Mouse (Mus musculus) CD8-positive naive resting alpha-beta T cell, adult 2 months (primary cell): Measurements from ENCODE around the gene Epb41l1.
"Not testable (repeated sequence)": the region's sequence is repeated elsewhere in the genome, so short reads cannot be mapped to it uniquely, and the experiment has no call there.

ENCODE experiments used
- DNase-seq, 2 experiments: peaks; one replicate each; pipeline ENCODE4 v3.0.0; 2022; ENCODE audit warnings: low read depth in 2 of 2, low spot score in 2 of 2

The Epb41l1 gene

DNA sequence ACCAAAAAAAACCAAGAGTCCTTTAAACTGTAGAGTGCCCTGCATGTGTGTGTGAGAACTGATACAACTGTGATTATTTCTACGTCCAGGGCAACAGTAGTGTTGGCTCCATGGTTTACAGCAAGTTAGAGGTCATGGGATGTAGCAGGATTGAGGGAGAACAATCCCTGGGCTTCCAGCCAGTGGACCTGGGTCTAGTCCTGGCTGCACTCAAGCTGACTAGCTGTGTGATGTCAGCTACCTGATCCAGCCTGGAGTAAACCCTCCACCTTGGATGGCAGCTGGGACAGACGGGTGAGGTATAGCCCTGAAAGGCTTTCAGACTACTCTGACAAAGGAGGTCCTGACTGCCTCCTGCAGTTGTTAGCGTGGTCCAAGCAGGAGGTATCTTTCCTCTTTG lies 62.1 kb downstream of the Epb41l1 start:
- DNase-seq = no peak

DNA sequence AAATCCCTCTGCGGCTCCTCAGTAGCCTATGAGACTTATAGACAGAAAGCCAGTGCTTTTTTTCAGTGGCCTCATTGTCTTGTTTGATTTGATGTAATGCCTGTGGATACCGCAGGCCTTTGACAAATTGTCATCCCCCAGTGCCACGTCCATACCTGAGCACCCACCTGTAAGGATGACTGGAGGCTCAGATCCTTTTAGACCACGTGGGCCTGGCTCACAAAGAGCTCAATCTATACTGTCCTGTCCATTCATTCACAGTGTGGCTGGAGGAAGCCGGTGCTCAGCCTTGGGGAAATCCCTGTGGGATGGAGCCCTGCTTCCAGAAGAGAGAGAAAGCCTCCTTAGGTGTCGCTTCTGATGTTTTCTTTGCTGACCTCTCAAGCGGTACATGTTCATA lies 62.5 kb downstream of the Epb41l1 start:
- DNase-seq = no peak

DNA sequence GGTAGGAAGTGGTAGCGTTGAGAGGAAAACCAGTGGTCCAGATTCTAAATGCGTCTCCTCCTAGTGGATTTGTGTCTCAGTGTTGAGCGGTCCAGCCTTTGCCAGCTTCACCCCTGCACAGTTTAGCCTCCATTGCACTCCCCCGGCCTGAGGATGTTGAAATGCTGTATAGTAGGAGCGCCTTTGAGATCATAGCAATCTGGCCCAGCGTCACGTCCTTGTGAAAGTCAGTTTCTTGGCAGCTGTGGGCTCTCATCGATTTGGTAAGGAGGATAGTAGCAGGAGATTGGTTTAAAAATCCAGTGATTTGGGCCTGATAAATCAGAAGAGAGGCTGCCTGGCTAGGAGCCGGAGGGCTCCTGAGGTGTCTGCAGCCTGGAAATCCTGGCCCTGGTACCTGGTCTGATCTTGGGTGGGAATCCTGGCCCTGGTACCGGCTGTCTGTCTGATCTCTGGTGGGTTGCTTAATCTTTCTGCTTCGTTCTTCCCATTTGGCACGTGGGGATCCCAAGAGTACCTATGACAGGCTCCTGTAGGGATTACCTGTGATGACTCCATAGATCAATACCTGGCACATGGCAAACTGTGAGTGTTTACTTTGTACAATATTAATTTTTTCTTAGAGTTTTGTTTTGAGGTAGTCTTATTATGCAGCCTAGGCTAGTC lies 65.5 kb downstream of the Epb41l1 start:
- no peak for DNase-seq

GRCm38 (mm10) chr2:156487589-156488160 lies 67.0 kb downstream of the Epb41l1 start:
- no peak for DNase-seq

DNA sequence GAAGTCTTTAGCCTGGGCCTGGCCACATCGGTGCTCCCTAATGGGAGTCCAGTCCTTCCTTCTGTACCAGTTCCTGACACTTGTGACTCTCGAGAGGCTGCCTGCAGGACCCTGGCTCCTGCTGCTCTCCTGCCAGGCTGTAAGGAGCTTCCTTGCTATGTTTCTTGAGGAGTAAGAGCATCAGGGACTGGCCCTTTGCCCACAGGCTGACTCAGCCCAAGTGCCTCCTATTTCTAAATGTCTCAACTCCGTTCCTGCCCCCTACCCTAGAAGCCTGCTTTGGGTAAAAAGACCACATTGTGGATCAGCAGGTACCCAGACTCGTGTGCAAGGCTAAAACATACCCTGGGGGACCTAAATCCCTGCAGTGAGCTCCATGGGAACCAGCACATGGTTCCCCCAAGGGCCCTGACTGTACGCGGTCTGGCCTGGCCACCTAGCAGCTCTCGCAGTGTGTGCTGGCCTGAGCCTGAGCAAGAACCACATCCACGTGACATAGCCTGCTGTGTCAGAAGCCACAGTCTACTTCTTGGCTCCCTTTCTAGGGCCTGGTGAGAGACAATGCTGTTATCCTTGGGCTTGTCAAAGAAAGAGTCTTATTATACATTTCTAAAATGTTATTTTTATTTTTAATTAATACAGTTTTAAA lies 67.6 kb downstream of the Epb41l1 start:
- no peak for DNase-seq

- no peak for DNase-seq
Measured at GRCm38 (mm10) chr2:156490176-156490575, 69.5 kb downstream of the Epb41l1 start.

- DNase-seq = no peak
Measured at GRCm38 (mm10) chr2:156491796-156492195, 71.1 kb downstream of the Epb41l1 start.

GRCm38 (mm10) chr2:156493766-156494165 lies 73.1 kb downstream of the Epb41l1 start:
- no peak for DNase-seq

DNA sequence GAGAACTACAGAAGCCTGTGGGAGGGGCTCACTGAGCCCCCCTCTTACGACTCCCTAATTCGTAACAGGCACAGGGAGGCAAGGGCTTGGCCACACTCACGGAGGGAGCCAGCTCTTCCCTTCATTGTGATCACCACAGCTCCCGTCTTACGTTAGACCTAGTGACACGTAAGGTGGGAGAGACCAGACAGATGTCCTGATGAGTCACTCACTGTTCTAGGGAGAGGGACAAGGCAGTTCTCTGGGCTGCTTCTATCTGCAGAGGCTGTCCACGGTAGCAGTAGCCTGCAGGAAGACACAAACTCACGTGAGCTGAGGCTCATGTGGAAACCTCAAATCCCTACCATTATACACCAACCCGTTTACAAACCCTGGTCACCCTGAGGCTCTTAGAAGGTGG lies 73.8 kb downstream of the Epb41l1 start:
- no peak for DNase-seq

- no peak for DNase-seq
Measured at GRCm38 (mm10) chr2:156494875-156495274, 74.2 kb downstream of the Epb41l1 start.

GRCm38 (mm10) chr2:156496816-156497566 lies 76.3 kb downstream of the Epb41l1 start:
- no peak for DNase-seq

DNA sequence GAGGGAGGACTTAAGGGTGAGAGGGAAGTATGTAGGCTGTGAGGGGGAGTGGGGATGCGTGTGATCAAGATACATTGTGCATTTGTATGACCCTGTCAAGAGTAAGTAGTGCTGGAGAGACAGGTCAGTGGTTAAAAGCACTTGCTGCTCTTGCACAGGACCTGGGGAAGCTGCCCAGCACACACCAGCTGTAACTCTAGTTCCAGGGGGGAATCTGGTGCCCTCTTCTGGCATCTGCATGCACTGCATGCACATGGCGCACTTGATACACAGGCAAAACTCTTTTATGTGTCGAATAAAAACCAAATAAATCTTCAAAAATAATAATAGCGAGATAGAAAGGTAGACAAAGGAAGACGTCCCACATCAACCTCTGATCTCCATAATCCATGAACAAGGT lies 77.2 kb downstream of the Epb41l1 start:
- no peak for DNase-seq

DNA sequence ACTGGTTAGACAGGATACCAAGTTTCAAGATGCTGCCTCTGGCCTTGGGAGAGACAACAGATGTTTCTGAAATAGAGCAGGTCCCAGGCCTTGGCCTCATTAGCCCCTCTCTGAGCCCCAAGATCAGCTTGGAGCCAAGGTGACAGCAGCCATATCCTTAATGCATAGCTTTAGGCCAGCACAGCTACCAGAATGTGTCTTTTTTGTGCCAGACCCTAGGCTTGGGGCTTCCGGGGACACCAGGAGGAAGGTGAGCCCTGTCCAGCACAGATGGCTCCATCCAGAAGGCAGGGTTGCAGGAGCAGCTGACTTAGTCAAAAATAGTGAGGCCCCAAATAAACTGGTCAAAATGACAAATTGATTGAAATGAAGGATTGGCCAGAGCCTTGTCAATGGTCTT lies 80.3 kb downstream of the Epb41l1 start:
- no peak for DNase-seq

- no peak for DNase-seq
Measured at GRCm38 (mm10) chr2:156505533-156505932, 84.8 kb downstream of the Epb41l1 start.

DNA sequence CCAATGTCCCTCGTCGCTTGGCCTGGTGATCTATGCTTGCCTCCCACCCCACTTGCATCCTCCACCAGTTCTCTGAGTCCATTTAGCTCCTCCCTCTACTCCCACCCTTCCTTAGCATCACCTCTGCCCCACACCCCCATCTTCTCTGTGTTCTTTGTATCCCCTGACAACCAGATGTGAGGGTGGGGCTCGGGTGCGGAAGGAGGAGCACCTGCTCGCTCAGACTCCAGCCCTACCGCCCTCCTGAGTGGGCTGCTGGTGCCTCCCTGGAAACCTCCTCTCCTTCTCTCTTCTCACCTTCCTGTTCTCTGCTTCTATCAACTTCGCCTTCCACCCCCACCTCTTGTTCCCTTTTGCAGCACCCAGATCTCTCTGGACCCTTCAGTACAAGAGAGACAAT lies 91.3 kb downstream of the Epb41l1 start:
- DNase-seq = no peak

- no peak for DNase-seq
Measured at GRCm38 (mm10) chr2:156512561-156512960, 91.9 kb downstream of the Epb41l1 start.

DNA sequence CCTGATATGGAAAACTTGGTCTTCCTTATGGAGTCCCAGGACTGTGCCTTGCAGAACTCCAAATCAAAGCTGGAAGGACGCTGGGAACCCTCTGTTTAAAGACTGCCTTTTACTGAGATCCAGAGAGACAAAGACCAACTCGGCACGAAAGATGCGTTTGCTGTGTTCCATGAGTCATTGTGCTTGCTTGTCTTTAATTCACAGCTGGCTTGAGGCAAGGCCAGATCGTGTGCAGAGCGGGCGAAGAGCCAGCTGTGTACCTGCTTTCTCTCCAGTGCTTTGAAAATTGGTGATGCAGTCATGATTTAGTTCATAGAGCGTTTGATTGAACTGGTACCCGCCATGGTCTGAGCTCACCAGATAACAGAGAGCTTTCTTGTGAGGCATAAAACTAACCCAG lies 94.4 kb downstream of the Epb41l1 start:
- DNase-seq = no peak

DNA sequence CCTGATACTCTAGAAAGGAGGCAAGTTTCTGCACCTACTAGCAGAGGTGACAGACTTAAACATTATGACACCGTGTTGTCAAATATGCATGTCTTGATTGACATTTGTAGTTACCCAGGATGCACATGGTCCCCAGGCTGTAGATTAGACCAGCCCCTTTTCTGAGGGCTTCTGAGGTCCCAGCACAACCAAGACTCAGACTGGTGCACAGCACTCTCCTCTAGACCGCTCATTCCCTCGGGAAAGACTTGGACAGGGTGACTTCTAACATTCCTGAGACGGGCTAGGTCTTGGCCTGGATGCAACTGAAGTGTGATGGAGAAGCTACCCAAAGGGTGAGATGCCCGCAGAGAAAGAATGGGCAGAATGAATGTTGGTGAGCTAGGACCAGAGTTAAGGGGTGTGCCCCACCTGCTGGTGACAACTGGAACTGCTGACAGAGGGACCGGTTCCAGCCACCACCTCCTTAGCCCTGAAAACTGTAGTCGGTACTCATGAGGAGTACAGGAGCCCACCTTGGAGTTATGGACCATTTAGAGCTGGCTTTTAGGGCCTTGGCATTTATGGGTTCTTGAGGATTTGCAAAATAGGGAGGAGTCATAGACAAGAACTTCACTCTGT lies 95.0 kb downstream of the Epb41l1 start:
- DNase-seq = peak; percentile 52 to 55

- DNase-seq = not testable (repeated sequence)
Measured at GRCm38 (mm10) chr2:156516678-156517077, 96.0 kb downstream of the Epb41l1 start.

GRCm38 (mm10) chr2:156518306-156518705 lies 97.6 kb downstream of the Epb41l1 start:
- no peak for DNase-seq

GRCm38 (mm10) chr2:156519584-156519983 lies 98.9 kb downstream of the Epb41l1 start:
- no peak for DNase-seq
